Mouse (Mus musculus): Measurements from ENCODE around the gene Rapgef3.

DNA sequence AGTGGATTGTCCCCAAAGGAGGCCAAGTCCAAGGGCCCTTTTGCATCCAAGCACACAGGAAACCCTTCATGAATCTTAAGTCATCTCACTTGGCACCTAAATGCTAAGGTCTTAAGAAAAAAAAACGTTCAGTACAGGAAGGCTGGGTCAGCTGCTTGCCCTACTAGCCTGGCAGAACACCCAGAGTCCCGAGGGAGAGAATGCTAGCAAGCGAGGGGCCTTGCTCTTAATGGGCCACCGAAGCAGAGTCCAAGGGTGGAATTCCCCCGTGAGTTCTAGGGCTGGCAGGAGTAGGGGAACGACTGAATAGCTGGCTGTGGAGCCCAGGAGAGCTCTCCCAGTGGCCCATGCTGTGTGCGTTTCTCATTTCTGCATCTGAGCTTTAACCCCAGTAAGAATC, 39.0 kb downstream of the Rapgef3 start:
- no peak for TF ChIP-seq CTCF (IDR thresholded peaks at IDR 0.05; ENCODE audit: low read depth)
- TF ChIP-seq EP300 (IDR thresholded peaks at IDR 0.05; ENCODE audit: low read depth), result no peak
